In the genomic region with DNA sequence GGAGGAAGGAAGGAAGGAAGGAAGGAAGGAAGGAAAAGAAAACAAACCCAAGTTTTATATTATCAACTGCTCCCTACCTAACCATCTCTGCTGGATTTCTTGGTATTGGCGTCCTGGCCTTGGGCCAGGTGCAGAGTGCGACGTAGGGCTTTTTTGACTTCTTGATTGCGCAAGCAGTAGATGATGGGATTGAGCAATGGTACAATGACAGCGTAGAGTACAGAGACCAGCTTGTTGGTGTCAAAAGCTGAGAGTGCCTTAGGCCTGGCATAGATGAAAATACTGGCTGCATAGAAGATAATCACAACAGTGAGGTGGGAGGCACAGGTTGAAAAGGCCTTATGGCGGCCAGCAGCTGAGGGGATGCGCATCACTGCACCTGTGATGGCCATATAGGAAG, we compare ENCODE assay signal across 36 mouse cellular contexts. TPM values are rescaled to one million over a fixed set of nuclear protein-coding genes. Genes with fewer than 3 reads are reported as not detected.
DNase-seq lines count a peak whose midpoint lies in the region; ATAC-seq and TF ChIP-seq lines count a peak whose summit lies in the region.
"Had no signal": no experiment of that assay in that cellular context is flagged by ENCODE, and none has a peak within 500 bp of the region (broad histone marks: within the 10 kb centered on the region; RNA-seq: fewer than 3 reads in every experiment).

No protein-coding gene starts in this region.

- no peak overlapping the region for H3K4me3 ChIP-seq in liver, adult 2 months (ENCODE audit: insufficient read depth, low read depth, low read length)
- no peak overlapping the region for H3K4me3 ChIP-seq in liver, postnatal 0 days (ENCODE audit: low read depth, low read length)
- no peak overlapping the region for H3K4me3 ChIP-seq in forebrain, embryonic 15.5 days
- H3K4me3 ChIP-seq: erythroblast, embryonic 14.5 days; forebrain, embryonic 12.5 days; hindbrain, embryonic 13.5 days; kidney, embryonic 15.5 days; left cerebral cortex, adult 2 months; limb, embryonic 12.5 days; midbrain, embryonic 13.5 days; neural tube, embryonic 13.5 days had no signal

- DNase-seq in liver, adult 2 months (ENCODE audit: extremely low read depth, low read depth, low spot score) = peak; percentile 75
- DNase-seq in liver, postnatal 0 days = no peak
- DNase-seq in 416B (ENCODE audit: low read depth) = peak; percentile 48
- DNase-seq in frontal cortex, postnatal 36 days (ENCODE audit: low spot score in 2 of 2) = no peak
- DNase-seq: adrenal gland, postnatal 14 days; cerebellum, adult 11 months; cerebellum, adult 9-10 months; cerebellum, postnatal 36 days; gastrocnemius, postnatal 25 days; heart, adult 18-20 months; heart, postnatal 4 days; kidney, adult 18-20 months; kidney, postnatal 25 days; thymus, adult 2 months had no signal

- H3K27me3 ChIP-seq in liver, adult 2 months (ENCODE audit: control insufficient read depth, insufficient read depth, low read length) = no peaks in the 10 kb centered on the region
- H3K27me3 ChIP-seq in liver, postnatal 0 days (ENCODE audit: insufficient read depth, low read length) = no peaks in the 10 kb centered on the region
- no peaks in the 10 kb centered on the region for H3K27me3 ChIP-seq in forebrain, embryonic 15.5 days
- H3K27me3 ChIP-seq: forebrain, embryonic 12.5 days; hindbrain, embryonic 13.5 days; kidney, embryonic 15.5 days; limb, embryonic 12.5 days; midbrain, embryonic 13.5 days; neural tube, embryonic 13.5 days had no signal

- H3K27ac ChIP-seq in liver, adult 2 months (replicated peaks; ENCODE audit: insufficient read depth, low read depth, low read length) = no peak overlapping the region
- H3K27ac ChIP-seq in liver, postnatal 0 days (ENCODE audit: low read depth) = no peak overlapping the region
- no peak overlapping the region for H3K27ac ChIP-seq in forebrain, embryonic 15.5 days (replicated peaks)
- H3K27ac ChIP-seq: forebrain, embryonic 12.5 days; hindbrain, embryonic 13.5 days; kidney, embryonic 15.5 days; left cerebral cortex, adult 2 months; limb, embryonic 12.5 days; midbrain, embryonic 13.5 days; neural tube, embryonic 13.5 days had no signal

- no peak overlapping the region for H3K9ac ChIP-seq in liver, adult 2 months (ENCODE audit: low read depth, low read length)
- H3K9ac ChIP-seq in liver, postnatal 0 days (replicated peaks) = no peak overlapping the region
- H3K9ac ChIP-seq in forebrain, embryonic 15.5 days (replicated peaks) = no peak overlapping the region
- H3K9ac ChIP-seq: forebrain, embryonic 12.5 days; hindbrain, embryonic 13.5 days; kidney, embryonic 15.5 days; limb, embryonic 12.5 days; midbrain, embryonic 13.5 days; neural tube, embryonic 13.5 days had no signal

- 57% methylated on average over 7 of the region's 7 CpGs for WGBS in liver, adult 2 months
- WGBS in liver, postnatal 0 days (ENCODE audit: insufficient replicate concordance) = 67% methylated on average over 7 of the region's 7 CpGs
- whole genome bisulfite sequencing in forebrain, embryonic 15.5 days = 86% methylated on average over 7 of the region's 7 CpGs

- no peak for TF ChIP-seq CTCF in liver, adult 2 months (IDR thresholded peaks at IDR 0.05; ENCODE audit: low read depth, low read length)
- TF ChIP-seq CTCF in liver, postnatal 0 days (IDR thresholded peaks at IDR 0.05; ENCODE audit: low read depth) = no peak

- no peaks in the 10 kb centered on the region for H3K9me3 ChIP-seq in liver, postnatal 0 days (ENCODE audit: low read length)
- H3K9me3 ChIP-seq in forebrain, embryonic 15.5 days = no peaks in the 10 kb centered on the region
- H3K9me3 ChIP-seq: forebrain, embryonic 12.5 days; G1E; hindbrain, embryonic 13.5 days; kidney, embryonic 15.5 days; limb, embryonic 12.5 days; midbrain, embryonic 13.5 days; neural tube, embryonic 13.5 days had no signal

- H3K79me2 ChIP-seq in liver, adult 2 months (ENCODE audit: control insufficient read depth, insufficient read depth, low read length) = no peaks in the 10 kb centered on the region

- TF ChIP-seq POLR2A in liver, adult 2 months (IDR thresholded peaks at IDR 0.05; ENCODE audit: extremely low read depth, insufficient read depth, low read length) = no peak

- ATAC-seq in liver, postnatal 0 days = no peak
- peak; percentile 100 for ATAC-seq in granulocyte monocyte progenitor cell, adult 5-6 weeks (replicated peaks; ENCODE audit: poor library complexity, severe bottlenecking)
- ATAC-seq in megakaryocyte progenitor cell, adult 5-6 weeks (replicated peaks; ENCODE audit: poor library complexity) = peak; percentile 96
- no peak for ATAC-seq in forebrain, embryonic 15.5 days (replicated peaks)
- ATAC-seq: midbrain, embryonic 13.5 days; Patski had no signal

- no peak for TF ChIP-seq EP300 in liver, postnatal 0 days (IDR thresholded peaks at IDR 0.05; ENCODE audit: low read depth)

- H3K4me2 ChIP-seq in liver, postnatal 0 days (ENCODE audit: low read depth, low read length) = no peak overlapping the region
- H3K4me2 ChIP-seq in forebrain, embryonic 15.5 days (replicated peaks) = no peak overlapping the region
- H3K4me2 ChIP-seq: forebrain, embryonic 12.5 days; heart, embryonic 11.5 days; hindbrain, embryonic 13.5 days; kidney, embryonic 15.5 days; limb, embryonic 12.5 days; liver, embryonic 11.5 days; midbrain, embryonic 13.5 days; neural tube, embryonic 13.5 days had no signal

- no peaks in the 10 kb centered on the region for H3K4me1 ChIP-seq in liver, adult 2 months (ENCODE audit: control insufficient read depth, insufficient read depth, low read length)
- no peaks in the 10 kb centered on the region for H3K4me1 ChIP-seq in liver, postnatal 0 days (ENCODE audit: insufficient read depth)
- H3K4me1 ChIP-seq in forebrain, embryonic 15.5 days = no peaks in the 10 kb centered on the region
- H3K4me1 ChIP-seq: forebrain, embryonic 12.5 days; hindbrain, embryonic 13.5 days; kidney, embryonic 15.5 days; limb, embryonic 12.5 days; midbrain, embryonic 13.5 days; neural tube, embryonic 13.5 days had no signal

- no peaks in the 10 kb centered on the region for H3K36me3 ChIP-seq in liver, adult 2 months (ENCODE audit: control insufficient read depth, insufficient read depth, low read length)
- no peaks in the 10 kb centered on the region for H3K36me3 ChIP-seq in liver, postnatal 0 days (replicated peaks; ENCODE audit: insufficient read depth, low read length)
- no peaks in the 10 kb centered on the region for H3K36me3 ChIP-seq in forebrain, embryonic 15.5 days
- H3K36me3 ChIP-seq: forebrain, embryonic 12.5 days; G1E; hindbrain, embryonic 13.5 days; kidney, embryonic 15.5 days; limb, embryonic 12.5 days; midbrain, embryonic 13.5 days; neural tube, embryonic 13.5 days had no signal

RNA-seq across cellular contexts. Expression of gene Olfr2, which starts 5.1 kb away (rescaled TPM):
- total RNA-seq in liver, adult 2 months (2014; rRNA removed) = not detected in 2 replicates
- not detected in 2 replicates for polyA plus RNA-seq in liver, adult 2 months (2012; rRNA removed)
- polyA plus RNA-seq in liver, postnatal 0 days (2015; fragmentation: Nextera tagmentation; extraction: Ambion mirVana) = not detected in 2 replicates
- total RNA-seq in granulocyte monocyte progenitor cell, adult 5-6 weeks (2014; fragmentation: Nextera tagmentation) = not detected in 2 replicates
- not detected in 2 replicates for total RNA-seq in granulocyte monocyte progenitor cell, adult 5-6 weeks (2017)
- not detected in 2 replicates for total RNA-seq in megakaryocyte progenitor cell, adult 5-6 weeks (2015)
- not detected in 2 replicates for total RNA-seq in megakaryocyte progenitor cell, adult 5-6 weeks (2017)
- polyA plus RNA-seq in forebrain, embryonic 15.5 days (2015; fragmentation: Nextera tagmentation; extraction: Ambion mirVana) = not detected in 2 replicates
- total RNA-seq: adrenal gland, postnatal 14 days; G1E; gastrocnemius, adult 18-20 months; gastrocnemius, postnatal 25 days; heart, adult 18-20 months; heart, postnatal 4 days; layer of hippocampus, adult 18-20 months; layer of hippocampus, postnatal 14 days; left cerebral cortex, adult 2 months; left cerebral cortex, postnatal 25 days had no signal
- polyA plus RNA-seq: embryonic facial prominence, embryonic 14.5 days; erythroblast, embryonic 14.5 days; forebrain, embryonic 12.5 days; G1E; heart, embryonic 11.5 days; heart, embryonic 16.5 days; hindbrain, embryonic 13.5 days; kidney, embryonic 15.5 days; limb, embryonic 12.5 days; liver, embryonic 11.5 days; liver, embryonic 16.5 days; midbrain, embryonic 13.5 days; neural tube, embryonic 13.5 days; Patski; thymus, adult 2 months had no signal

RNA-seq across cellular contexts. Expression of gene Olfr711, which starts 25.5 kb away (rescaled TPM):
- total RNA-seq in liver, adult 2 months (2014; rRNA removed) = not detected in 2 replicates
- not detected in 2 replicates for polyA plus RNA-seq in liver, adult 2 months (2012; rRNA removed)
- polyA plus RNA-seq in liver, postnatal 0 days (2015; fragmentation: Nextera tagmentation; extraction: Ambion mirVana) = not detected in 2 replicates
- total RNA-seq in granulocyte monocyte progenitor cell, adult 5-6 weeks (2014; fragmentation: Nextera tagmentation) = not detected in 2 replicates
- not detected in 2 replicates for total RNA-seq in granulocyte monocyte progenitor cell, adult 5-6 weeks (2017)
- not detected in 2 replicates for total RNA-seq in megakaryocyte progenitor cell, adult 5-6 weeks (2015)
- not detected in 2 replicates for total RNA-seq in megakaryocyte progenitor cell, adult 5-6 weeks (2017)
- not detected in 2 replicates for polyA plus RNA-seq in forebrain, embryonic 15.5 days (2015; fragmentation: Nextera tagmentation; extraction: Ambion mirVana)
- total RNA-seq: adrenal gland, postnatal 14 days; gastrocnemius, adult 18-20 months; gastrocnemius, postnatal 25 days; heart, adult 18-20 months; heart, postnatal 4 days; layer of hippocampus, adult 18-20 months; layer of hippocampus, postnatal 14 days; left cerebral cortex, adult 2 months; left cerebral cortex, postnatal 25 days had no signal
- polyA plus RNA-seq: embryonic facial prominence, embryonic 14.5 days; erythroblast, embryonic 14.5 days; forebrain, embryonic 12.5 days; G1E; heart, embryonic 11.5 days; heart, embryonic 16.5 days; hindbrain, embryonic 13.5 days; kidney, embryonic 15.5 days; limb, embryonic 12.5 days; liver, embryonic 11.5 days; liver, embryonic 16.5 days; midbrain, embryonic 13.5 days; neural tube, embryonic 13.5 days; Patski; thymus, adult 2 months had no signal

RNA-seq across cellular contexts. Expression of gene Olfr713, which starts 30.2 kb away (rescaled TPM):
- total RNA-seq in liver, adult 2 months (2014; rRNA removed) = not detected in 2 replicates
- polyA plus RNA-seq in liver, adult 2 months (2012; rRNA removed) = not detected in 2 replicates
- polyA plus RNA-seq in liver, postnatal 0 days (2015; fragmentation: Nextera tagmentation; extraction: Ambion mirVana) = not detected in 2 replicates
- not detected in 2 replicates for total RNA-seq in granulocyte monocyte progenitor cell, adult 5-6 weeks (2014; fragmentation: Nextera tagmentation)
- total RNA-seq in granulocyte monocyte progenitor cell, adult 5-6 weeks (2017) = not detected in 2 replicates
- total RNA-seq in megakaryocyte progenitor cell, adult 5-6 weeks (2015) = not detected in 2 replicates
- total RNA-seq in megakaryocyte progenitor cell, adult 5-6 weeks (2017) = not detected in 2 replicates
- not detected in 2 replicates for polyA plus RNA-seq in forebrain, embryonic 15.5 days (2015; fragmentation: Nextera tagmentation; extraction: Ambion mirVana)
- total RNA-seq: adrenal gland, postnatal 14 days; gastrocnemius, adult 18-20 months; gastrocnemius, postnatal 25 days; heart, adult 18-20 months; heart, postnatal 4 days; layer of hippocampus, adult 18-20 months; layer of hippocampus, postnatal 14 days; left cerebral cortex, adult 2 months; left cerebral cortex, postnatal 25 days had no signal
- polyA plus RNA-seq: embryonic facial prominence, embryonic 14.5 days; erythroblast, embryonic 14.5 days; forebrain, embryonic 12.5 days; G1E; heart, embryonic 11.5 days; heart, embryonic 16.5 days; hindbrain, embryonic 13.5 days; kidney, embryonic 15.5 days; limb, embryonic 12.5 days; liver, embryonic 11.5 days; liver, embryonic 16.5 days; midbrain, embryonic 13.5 days; neural tube, embryonic 13.5 days; Patski; thymus, adult 2 months had no signal

RNA-seq across cellular contexts. Expression of gene Olfr6, which starts 37.1 kb away (rescaled TPM):
- not detected in 2 replicates for total RNA-seq in liver, adult 2 months (2014; rRNA removed)
- not detected in 2 replicates for polyA plus RNA-seq in liver, adult 2 months (2012; rRNA removed)
- not detected in 2 replicates for polyA plus RNA-seq in liver, postnatal 0 days (2015; fragmentation: Nextera tagmentation; extraction: Ambion mirVana)
- total RNA-seq in granulocyte monocyte progenitor cell, adult 5-6 weeks (2014; fragmentation: Nextera tagmentation) = not detected in 2 replicates
- not detected in 2 replicates for total RNA-seq in granulocyte monocyte progenitor cell, adult 5-6 weeks (2017)
- total RNA-seq in megakaryocyte progenitor cell, adult 5-6 weeks (2015) = not detected in 2 replicates
- total RNA-seq in megakaryocyte progenitor cell, adult 5-6 weeks (2017) = not detected in 2 replicates
- not detected in 2 replicates for polyA plus RNA-seq in forebrain, embryonic 15.5 days (2015; fragmentation: Nextera tagmentation; extraction: Ambion mirVana)
- total RNA-seq: gastrocnemius, adult 18-20 months; gastrocnemius, postnatal 25 days; heart, adult 18-20 months; heart, postnatal 4 days; layer of hippocampus, adult 18-20 months; left cerebral cortex, adult 2 months; left cerebral cortex, postnatal 25 days had no signal
- polyA plus RNA-seq: forebrain, embryonic 12.5 days; G1E; heart, embryonic 11.5 days; heart, embryonic 16.5 days; hindbrain, embryonic 13.5 days; kidney, embryonic 15.5 days; limb, embryonic 12.5 days; liver, embryonic 11.5 days; liver, embryonic 16.5 days; midbrain, embryonic 13.5 days; neural tube, embryonic 13.5 days; Patski; thymus, adult 2 months had no signal

RNA-seq across cellular contexts. Expression of gene Olfr710, which starts 52.7 kb away (rescaled TPM):
- not detected in 2 replicates for total RNA-seq in liver, adult 2 months (2014; rRNA removed)
- not detected in 2 replicates for polyA plus RNA-seq in liver, adult 2 months (2012; rRNA removed)
- polyA plus RNA-seq in liver, postnatal 0 days (2015; fragmentation: Nextera tagmentation; extraction: Ambion mirVana) = not detected in 2 replicates
- total RNA-seq in granulocyte monocyte progenitor cell, adult 5-6 weeks (2014; fragmentation: Nextera tagmentation) = not detected in 2 replicates
- not detected in 2 replicates for total RNA-seq in granulocyte monocyte progenitor cell, adult 5-6 weeks (2017)
- not detected in 2 replicates for total RNA-seq in megakaryocyte progenitor cell, adult 5-6 weeks (2015)
- not detected in 2 replicates for total RNA-seq in megakaryocyte progenitor cell, adult 5-6 weeks (2017)
- polyA plus RNA-seq in forebrain, embryonic 15.5 days (2015; fragmentation: Nextera tagmentation; extraction: Ambion mirVana) = not detected in 2 replicates
- total RNA-seq: adrenal gland, postnatal 14 days; G1E; gastrocnemius, adult 18-20 months; gastrocnemius, postnatal 25 days; heart, adult 18-20 months; heart, postnatal 4 days; layer of hippocampus, adult 18-20 months; layer of hippocampus, postnatal 14 days; left cerebral cortex, adult 2 months; left cerebral cortex, postnatal 25 days had no signal
- polyA plus RNA-seq: embryonic facial prominence, embryonic 14.5 days; erythroblast, embryonic 14.5 days; forebrain, embryonic 12.5 days; G1E; heart, embryonic 11.5 days; heart, embryonic 16.5 days; hindbrain, embryonic 13.5 days; kidney, embryonic 15.5 days; limb, embryonic 12.5 days; liver, embryonic 11.5 days; liver, embryonic 16.5 days; midbrain, embryonic 13.5 days; neural tube, embryonic 13.5 days; Patski; thymus, adult 2 months had no signal

Comparison
In these comparisons a context has a peak if more than half of its experiments do, and no peak if none do; other contexts are left out.
1. DNase-seq: peak in liver, adult 2 months (single experiment) and 416B (single experiment); none in liver, postnatal 0 days (single experiment) and frontal cortex, postnatal 36 days (0 of 2).
2. ATAC-seq: peak in granulocyte monocyte progenitor cell, adult 5-6 weeks (single experiment) and megakaryocyte progenitor cell, adult 5-6 weeks (single experiment); none in liver, postnatal 0 days (single experiment) and forebrain, embryonic 15.5 days (single experiment).